Mouse (Mus musculus) intestine, postnatal 0 days (tissue): ENCODE data around the gene Cept1. TPM values are rescaled to one million over a fixed set of nuclear protein-coding genes. Genes with fewer than 3 reads are reported as not detected.
A peak's percentile ranks its signal among the peaks of the same experiment; 100 is the strongest.

Source experiments
- ATAC-seq: fragments of 200-750 bp; cut with Nextera tagmentation; 2 replicates; pipeline ENCODE4 v1.8.0; 2017; ENCODE audit warnings: mild to moderate bottlenecking, moderate TSS enrichment, moderate library complexity
- H3K27ac ChIP-seq: fragments of 300-500 bp; sonication (generic); 2 replicates; pipeline ENCODE4 v1.5.1; 2014; ENCODE audit warnings: mild to moderate bottlenecking, low read depth, low read length, moderate library complexity
- H3K27me3 ChIP-seq: fragments of 300-500 bp; sonication (generic); replicated peaks from 2 replicates; pipeline ENCODE4 v1.6.1; 2014; ENCODE audit warnings: low read length, mixed read lengths; ENCODE audit not compliant: control insufficient read depth, insufficient read depth
- H3K36me3 ChIP-seq: fragments of 300-500 bp; sonication (generic); 2 replicates; pipeline ENCODE4 v1.6.1; 2014; ENCODE audit warnings: mild to moderate bottlenecking, moderate library complexity; ENCODE audit not compliant: control insufficient read depth, insufficient read depth
- H3K4me1 ChIP-seq: fragments of 300-500 bp; sonication (generic); replicated peaks from 2 replicates; pipeline ENCODE4 v1.6.1; 2014; ENCODE audit warnings: antibody characterized with exemption, low read length, mixed read lengths; ENCODE audit not compliant: control insufficient read depth, insufficient read depth
- H3K4me2 ChIP-seq: fragments of 300-500 bp; sonication (generic); replicated peaks from 2 replicates; pipeline ENCODE4 v1.6.1; 2014; ENCODE audit warnings: low read depth, mild to moderate bottlenecking, moderate library complexity
- H3K4me3 ChIP-seq: fragments of 300-500 bp; sonication (generic); 2 replicates; pipeline ENCODE4 v1.5.1; 2014; ENCODE audit warnings: low read depth, low read length
- H3K9ac ChIP-seq: fragments of 300-500 bp; sonication (generic); 2 replicates; pipeline ENCODE4 v1.6.1; 2014; ENCODE audit warnings: mild to moderate bottlenecking, low read depth, low read length
- H3K9me3 ChIP-seq: fragments of 300-500 bp; sonication (generic); 2 replicates; pipeline ENCODE4 v1.6.1; 2016; ENCODE audit warnings: mixed run types; ENCODE audit not compliant: control insufficient read depth
- CTCF ChIP-seq: sonication (generic); IDR thresholded peaks from 2 replicates; pipeline ENCODE4 v1.5.1; 2016; ENCODE audit warnings: low read depth, mild to moderate bottlenecking, control low read depth, antibody characterized with exemption, moderate library complexity
- WGBS: fragments of 180-500 bp; shearing (Covaris S2); extraction: QIAGEN DNeasy Blood & Tissue Kit; methylation state at CpG from one replicate; pipeline ENCODE4 v1.1.7; 2014; 5-methylcytosine and 5-hydroxymethylcytosine counted together
- polyA plus RNA-seq: library from polyadenylated mRNA; unstranded; fragments of >200 nt; fragmentation: Nextera tagmentation; extraction: Ambion mirVana; gene quantifications from 2 replicates; pipeline ENCODE4 v1.2.1, GENCODE M21; 2015

Gene Cept1
- polyA plus RNA-seq, 1 experiment from 2014 or later, result 71.3 TPM

GRCm38 (mm10) chr3:106483297-106483696, 64.3 kb downstream of the Cept1 start:
- no peak for TF ChIP-seq CTCF
- peak overlapping the region; percentile 94 for H3K4me2 ChIP-seq
- peak overlapping the region; percentile 59 for H3K4me3 ChIP-seq
- no peaks in the 10 kb centered on the region for H3K27me3 ChIP-seq
- H3K36me3 ChIP-seq, result no peaks in the 10 kb centered on the region
- 20% methylated on average over 7 of the region's 7 CpGs for WGBS
- H3K9ac ChIP-seq, result peak overlapping the region; percentile 75
- peaks cover 12% of the 10 kb centered on the region; the same call in 1 of the 2 replicates for H3K4me1 ChIP-seq
- peak overlapping the region; percentile 92 for H3K27ac ChIP-seq
- peak; percentile 78 for ATAC-seq
- no peaks in the 10 kb centered on the region for H3K9me3 ChIP-seq

- H3K4me2 ChIP-seq, result peak within 1 kb of the TSS; percentile 94
- under 1% methylated on average over 36 of the region's 44 CpGs for WGBS
- peak; percentile 58 for ATAC-seq
- peak within 1 kb of the TSS; percentile 92 for H3K27ac ChIP-seq
- peak within 1 kb of the TSS; percentile 75 for H3K9ac ChIP-seq
- no peaks in the 10 kb centered on the region for H3K9me3 ChIP-seq
- H3K4me3 ChIP-seq, result peak within 1 kb of the TSS; percentile 59
- no peaks in the 10 kb centered on the region for H3K36me3 ChIP-seq
- peak; percentile 60 for TF ChIP-seq CTCF
- peaks cover 11% of the 10 kb centered on the region; the same call in 1 of the 2 replicates for H3K4me1 ChIP-seq
- H3K27me3 ChIP-seq, result no peaks in the 10 kb centered on the region
Observed at GRCm38 (mm10) chr3:106482281-106483081, 65.1 kb downstream of the Cept1 start, which contains the start of gene Dennd2d. Gene Dennd2d, plus strand, starts transcription at chr3:106482405.

- no peak for TF ChIP-seq CTCF
- 71% methylated on average over 1 of the region's 1 CpGs for WGBS
- no peak overlapping the region for H3K4me2 ChIP-seq
- H3K27ac ChIP-seq, result no peak overlapping the region
- no peaks in the 10 kb centered on the region for H3K36me3 ChIP-seq
- H3K4me3 ChIP-seq, result no peak overlapping the region
- no peaks in the 10 kb centered on the region for H3K4me1 ChIP-seq
- no peaks in the 10 kb centered on the region for H3K27me3 ChIP-seq
- no peaks in the 10 kb centered on the region for H3K9me3 ChIP-seq
- ATAC-seq, result peak; percentile 83
- H3K9ac ChIP-seq, result no peak overlapping the region
Observed at GRCm38 (mm10) chr3:106476863-106477262, 70.7 kb downstream of the Cept1 start.

GRCm38 (mm10) chr3:106474210-106474609, 73.4 kb downstream of the Cept1 start:
- ATAC-seq, result peak; percentile 69
- Histone ChIP-seq H3K36me3 (no peaks in the 10 kb centered on the region), H3K4me1 (no peaks in the 10 kb centered on the region), H3K27me3 (no peaks in the 10 kb centered on the region), H3K4me3 (no peak overlapping the region), H3K27ac (no peak overlapping the region), H3K9ac (no peak overlapping the region), H3K4me2 (no peak overlapping the region), H3K9me3 (no peaks in the 10 kb centered on the region)
- WGBS, result 43% methylated on average over 4 of the region's 4 CpGs
- no peak for TF ChIP-seq CTCF

- no peaks in the 10 kb centered on the region for H3K36me3 ChIP-seq
- WGBS, result 91% methylated on average over 1 of the region's 1 CpGs
- H3K4me2 ChIP-seq, result no peak overlapping the region
- TF ChIP-seq CTCF, result no peak
- no peak overlapping the region for H3K27ac ChIP-seq
- ATAC-seq, result no peak
- H3K4me3 ChIP-seq, result no peak overlapping the region
- no peaks in the 10 kb centered on the region for H3K27me3 ChIP-seq
- H3K9ac ChIP-seq, result no peak overlapping the region
- no peaks in the 10 kb centered on the region for H3K4me1 ChIP-seq
- H3K9me3 ChIP-seq, result no peaks in the 10 kb centered on the region
Observed at GRCm38 (mm10) chr3:106464750-106465149, 82.9 kb downstream of the Cept1 start.

GRCm38 (mm10) chr3:106462493-106462892, 85.1 kb downstream of the Cept1 start:
- H3K9ac ChIP-seq, result no peak overlapping the region
- TF ChIP-seq CTCF, result no peak
- H3K27ac ChIP-seq, result no peak overlapping the region
- no peaks in the 10 kb centered on the region for H3K4me1 ChIP-seq
- no peak overlapping the region for H3K4me2 ChIP-seq
- H3K9me3 ChIP-seq, result no peaks in the 10 kb centered on the region
- ATAC-seq, result no peak
- no peak overlapping the region for H3K4me3 ChIP-seq
- no peaks in the 10 kb centered on the region for H3K27me3 ChIP-seq
- 47% methylated on average over 3 of the region's 3 CpGs for WGBS
- no peaks in the 10 kb centered on the region for H3K36me3 ChIP-seq
